Mouse (Mus musculus) central nervous system, embryonic 11.5 days (tissue): ENCODE results near the gene Gpr89. TPM values are rescaled to one million over a fixed set of nuclear protein-coding genes. Genes with fewer than 3 reads are reported as not detected.

Source experiments
- polyA plus RNA-seq: library from polyadenylated mRNA; depleted of rRNA; stranded (reverse); fragments of >200 nt; gene quantifications from 2 replicates; pipeline ENCODE4 v1.2.3, GENCODE M21; 2012; rRNA removed

The Gpr89 gene
- polyA plus RNA-seq: 7.6 and 15.6 TPM in 2 replicates

DNA sequence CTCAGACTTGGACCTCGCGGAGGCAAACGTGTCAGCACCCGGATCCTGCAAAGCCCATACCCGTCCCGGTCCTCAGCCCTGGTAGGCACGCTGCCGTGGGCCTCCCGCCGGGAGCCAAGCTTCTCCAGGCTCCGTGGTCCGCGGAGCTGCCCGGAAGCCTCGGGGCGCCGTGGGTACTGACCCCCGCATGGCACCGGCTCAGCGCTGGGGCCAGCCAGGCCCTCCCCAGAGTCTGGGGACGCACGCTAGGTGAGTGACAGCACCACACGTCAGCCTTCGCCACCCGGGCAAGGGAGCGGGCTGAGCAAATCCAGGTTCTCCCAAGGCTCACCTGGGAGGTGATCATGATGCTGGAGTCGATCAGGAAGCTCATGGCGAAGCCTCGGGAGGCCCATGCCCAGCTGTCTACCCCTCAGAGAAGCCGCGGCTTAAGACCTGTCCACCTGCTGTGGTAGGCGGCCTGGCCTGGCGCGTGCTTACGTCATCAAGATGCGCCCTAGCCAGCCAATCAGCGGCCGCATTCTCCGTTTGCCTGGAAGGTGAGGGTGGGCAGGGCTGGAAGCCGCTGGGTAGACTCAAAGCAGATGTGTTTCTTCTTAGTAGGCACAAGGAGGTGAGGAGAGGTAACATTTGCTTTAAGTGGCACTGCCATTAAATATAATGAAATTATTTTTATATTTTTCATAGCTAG, at the start of gene Gpr89:
Gene Gpr89, minus strand, starts transcription at position 496 of the 691 bp plus-strand sequence.

DNA sequence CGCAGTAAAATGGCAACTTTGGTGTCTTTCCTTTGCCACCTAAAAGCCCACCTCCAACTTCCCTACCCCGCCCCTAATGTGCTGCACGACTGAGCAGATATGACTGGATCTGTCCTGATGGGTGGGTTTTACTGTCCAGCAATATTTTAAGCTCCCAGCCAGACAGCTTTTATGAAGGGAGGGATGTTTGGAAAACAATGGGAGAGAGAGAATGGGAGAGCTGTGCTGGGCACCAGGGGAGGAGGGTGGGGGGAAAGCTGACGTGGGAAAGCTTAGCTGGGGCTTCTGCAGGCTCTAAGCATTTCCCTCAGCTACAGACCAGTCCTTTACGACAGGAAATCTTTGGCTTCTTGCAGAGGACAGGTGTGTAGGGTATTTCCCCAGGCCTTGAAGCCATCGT, 20.8 kb upstream of the Gpr89 start, which contains the start of gene Gja8:
Gene Gja8, minus strand, starts transcription at position 101 of the 400 bp plus-strand sequence.

DNA sequence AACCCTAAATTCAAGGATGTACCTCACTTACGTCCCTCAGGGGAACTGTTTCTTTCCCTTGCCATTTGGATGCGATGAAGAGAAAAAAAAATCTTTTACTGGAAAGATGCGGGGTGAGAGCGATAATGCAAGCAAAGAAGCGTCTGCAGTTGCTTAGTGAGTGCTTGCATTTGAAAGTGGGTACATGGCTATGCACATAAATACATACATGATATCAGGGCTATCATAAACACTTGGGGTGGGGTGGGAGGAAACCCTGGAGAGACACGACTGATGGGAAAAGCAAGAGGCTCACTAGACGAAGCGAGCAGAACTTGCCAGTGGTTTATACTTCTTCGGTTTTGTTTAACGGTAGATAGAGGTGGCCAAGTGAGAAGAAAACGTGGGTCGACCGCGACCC, 753 bp downstream of the Gpr89 start, which contains the start of gene Gja5:
Gene Gja5, plus strand, starts transcription at position 301 of the 400 bp plus-strand sequence.

DNA sequence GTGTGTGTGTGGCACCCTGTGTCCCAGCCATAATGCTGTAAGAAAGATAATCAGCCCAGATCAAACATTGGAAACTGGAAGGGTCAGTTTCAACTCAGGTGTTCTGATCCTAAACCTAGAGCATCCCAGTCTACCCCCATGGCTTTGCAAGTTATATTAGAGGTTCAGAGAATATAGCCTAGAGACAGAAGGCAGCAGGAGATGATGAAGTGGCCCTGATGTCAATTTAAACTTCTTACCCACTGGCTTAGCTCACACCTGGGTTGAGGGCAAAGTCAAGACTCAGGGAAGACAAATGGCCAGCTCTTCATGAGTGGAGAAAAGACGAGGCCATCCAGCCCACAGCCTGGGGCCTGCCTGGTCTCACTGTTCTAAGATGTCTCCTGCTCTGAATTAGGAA, 76.2 kb downstream of the Gpr89 start, which contains the start of the genes Pdzk1 and Cd160:
Gene Pdzk1, plus strand, starts transcription at position 301 of the 400 bp plus-strand sequence.
Gene Cd160, minus strand, starts transcription at position 368 of the 400 bp plus-strand sequence.

Other genes with a start within 250 kb of the Gpr89 start
- gene Ankrd35, start 235.2 kb downstream of the Gpr89 start, polyA plus RNA-seq: 0.38 and 0.61 TPM in 2 replicates
- gene Pias3, start 209.0 kb downstream of the Gpr89 start, polyA plus RNA-seq: 43.0 and 57.1 TPM in 2 replicates
- 7.9 and 10.1 TPM in 2 replicates for gene Nudt17, start 196.8 kb downstream of the Gpr89 start, polyA plus RNA-seq
- 49.4 and 49.7 TPM in 2 replicates for gene Polr3c, start 177.7 kb downstream of the Gpr89 start, polyA plus RNA-seq
- gene Rnf115, start 177.7 kb downstream of the Gpr89 start, polyA plus RNA-seq: 24.5 and 40.5 TPM in 2 replicates
- 0.42 and 1.2 TPM in 2 replicates for gene Pdzk1, start 76.1 kb downstream of the Gpr89 start, polyA plus RNA-seq
- not detected in 2 replicates for gene Cd160, start 76.0 kb downstream of the Gpr89 start, polyA plus RNA-seq
- gene Gja5, start 653 bp downstream of the Gpr89 start, polyA plus RNA-seq: 5.1 and 12.3 TPM in 2 replicates
- gene Gja8, start 20.7 kb upstream of the Gpr89 start, polyA plus RNA-seq: 0.11 and 0.12 TPM in 2 replicates